Mouse (Mus musculus): ENCODE measurements around the gene Spink2.
"Not testable (repeated sequence)": the region's sequence is repeated elsewhere in the genome, so short reads cannot be mapped to it uniquely, and the experiment has no call there.

Gene Spink2

GRCm38 (mm10) chr5:77193951-77194350 lies 17.3 kb downstream of the Spink2 start:
- DNase-seq (ENCODE audit: low spot score) = peak; percentile 73

- no peak for DNase-seq (ENCODE audit: low spot score)
These were observed 18.0 kb downstream of the Spink2 start for GRCm38 (mm10) chr5:77193266-77193665.

- no peak for DNase-seq (ENCODE audit: low spot score)
These were observed 19.6 kb downstream of the Spink2 start for GRCm38 (mm10) chr5:77191631-77192030.

GRCm38 (mm10) chr5:77191106-77191505 lies 20.2 kb downstream of the Spink2 start:
- DNase-seq (ENCODE audit: low spot score) = no peak

- DNase-seq (ENCODE audit: low spot score) = no peak
These were observed 22.5 kb downstream of the Spink2 start for GRCm38 (mm10) chr5:77188738-77189137.

- no peak for DNase-seq (ENCODE audit: low spot score)
These were observed 25.9 kb downstream of the Spink2 start for GRCm38 (mm10) chr5:77185351-77185750.

GRCm38 (mm10) chr5:77183876-77184275 lies 27.4 kb downstream of the Spink2 start:
- not testable (repeated sequence) for DNase-seq (ENCODE audit: low spot score)

GRCm38 (mm10) chr5:77183338-77183737 lies 27.9 kb downstream of the Spink2 start:
- DNase-seq (ENCODE audit: low spot score) = no peak

GRCm38 (mm10) chr5:77181508-77181907 lies 29.8 kb downstream of the Spink2 start:
- no peak for DNase-seq (ENCODE audit: low spot score)

GRCm38 (mm10) chr5:77178976-77179375 lies 32.3 kb downstream of the Spink2 start:
- no peak for DNase-seq (ENCODE audit: low spot score)

GRCm38 (mm10) chr5:77178008-77178407 lies 33.3 kb downstream of the Spink2 start:
- DNase-seq (ENCODE audit: low spot score) = no peak

- DNase-seq (ENCODE audit: low spot score) = no peak
These were observed 36.5 kb downstream of the Spink2 start for GRCm38 (mm10) chr5:77174779-77175178.

GRCm38 (mm10) chr5:77170593-77170992 lies 40.7 kb downstream of the Spink2 start:
- DNase-seq (ENCODE audit: low spot score) = peak; percentile 63

GRCm38 (mm10) chr5:77167306-77167945 lies 43.8 kb downstream of the Spink2 start:
- no peak for DNase-seq (ENCODE audit: low spot score)

GRCm38 (mm10) chr5:77165703-77166625 lies 45.3 kb downstream of the Spink2 start:
- no peak for DNase-seq (ENCODE audit: low spot score)

- no peak for DNase-seq (ENCODE audit: low spot score)
These were observed 47.7 kb downstream of the Spink2 start for GRCm38 (mm10) chr5:77163597-77163996.

- no peak for DNase-seq (ENCODE audit: low spot score)
These were observed 48.7 kb downstream of the Spink2 start for GRCm38 (mm10) chr5:77162566-77162965.

- peak; percentile 44 for DNase-seq (ENCODE audit: low spot score)
These were observed 53.3 kb downstream of the Spink2 start for GRCm38 (mm10) chr5:77157777-77158540.

GRCm38 (mm10) chr5:77156938-77157337 lies 54.3 kb downstream of the Spink2 start:
- no peak for DNase-seq (ENCODE audit: low spot score)

- DNase-seq (ENCODE audit: low spot score) = no peak
These were observed 55.7 kb downstream of the Spink2 start for GRCm38 (mm10) chr5:77155526-77155925.

Measured in embryo, embryonic 10.5 days (tissue).